19 mouse cellular contexts compared by ENCODE assay signal in the genomic region with DNA sequence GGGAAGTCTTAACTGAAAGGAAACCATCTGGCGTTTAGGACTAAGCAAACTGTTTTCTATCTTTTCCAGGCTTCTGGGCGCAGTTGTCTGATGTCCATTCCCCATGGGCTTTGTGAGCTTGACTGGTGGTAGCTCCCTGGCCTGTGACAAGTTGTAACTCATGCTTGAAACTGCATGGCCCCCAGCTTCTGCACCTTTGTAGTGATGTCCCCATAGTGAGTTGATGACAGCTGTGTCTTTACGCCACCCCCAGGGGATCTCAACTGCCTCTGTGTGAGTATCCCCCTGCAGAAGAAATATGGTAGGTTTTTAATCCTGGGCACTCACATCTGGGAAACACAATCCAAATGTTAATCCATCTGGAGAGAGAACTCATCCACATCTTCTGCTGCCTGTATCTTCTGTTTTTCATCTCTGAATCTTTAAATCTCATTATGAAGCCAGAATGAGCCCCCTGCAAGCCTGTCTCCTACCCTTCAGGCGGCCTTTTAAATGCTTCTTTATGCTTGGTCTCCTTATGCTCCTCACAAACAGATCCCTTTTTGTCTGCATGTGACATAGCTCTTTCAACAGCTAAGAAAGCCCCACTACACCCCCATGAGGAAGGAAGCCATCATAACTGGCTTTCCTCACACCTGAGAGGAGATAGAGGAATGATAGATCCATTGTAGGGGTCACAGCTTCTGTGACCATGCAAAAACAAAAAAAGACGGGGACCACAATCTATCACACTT.
DNase-seq lines count a peak whose midpoint lies in the region; ATAC-seq lines count a peak whose summit lies in the region.
"Had no signal": no experiment of that assay in that cellular context is flagged by ENCODE, and none has a peak within 500 bp of the region (broad histone marks: within the 10 kb centered on the region; RNA-seq: fewer than 3 reads in every experiment).

No protein-coding gene starts in this region.

- H3K36me3 ChIP-seq in hindbrain, embryonic 16.5 days (ENCODE audit: control insufficient read depth, insufficient read depth, low read length): no peaks in the 10 kb centered on the region
- H3K36me3 ChIP-seq in hindbrain, embryonic 12.5 days: no peaks in the 10 kb centered on the region
- H3K36me3 ChIP-seq in midbrain, embryonic 10.5 days: no peaks in the 10 kb centered on the region
- H3K36me3 ChIP-seq in midbrain, embryonic 11.5 days (ENCODE audit: control insufficient read depth, insufficient read depth, low read length): no peaks in the 10 kb centered on the region
- no peaks in the 10 kb centered on the region for H3K36me3 ChIP-seq in stomach, embryonic 15.5 days
- H3K36me3 ChIP-seq: embryonic facial prominence, embryonic 15.5 days; G1E; intestine, embryonic 15.5 days; limb, embryonic 12.5 days had no signal

- H3K27ac ChIP-seq in hindbrain, embryonic 16.5 days (ENCODE audit: low read depth, low read length): no peak overlapping the region
- H3K27ac ChIP-seq in hindbrain, embryonic 12.5 days: no peak overlapping the region
- H3K27ac ChIP-seq in midbrain, embryonic 10.5 days (replicated peaks): 0 out of 2 replicates have a peak overlapping the region, but pooled peaks have one; percentile 38
- no peak overlapping the region for H3K27ac ChIP-seq in midbrain, embryonic 11.5 days (ENCODE audit: low read depth, low read length)
- H3K27ac ChIP-seq in stomach, embryonic 15.5 days: peak overlapping the region; percentile 26; the same call in 1 of the 2 replicates
- H3K27ac ChIP-seq: embryonic facial prominence, embryonic 15.5 days; forebrain, embryonic 13.5 days; intestine, embryonic 15.5 days; limb, embryonic 12.5 days had no signal

- H3K9ac ChIP-seq in hindbrain, embryonic 16.5 days (ENCODE audit: low read depth, low read length): no peak overlapping the region
- H3K9ac ChIP-seq in hindbrain, embryonic 12.5 days: no peak overlapping the region
- no peak overlapping the region for H3K9ac ChIP-seq in midbrain, embryonic 11.5 days (ENCODE audit: low read length)
- no peak overlapping the region for H3K9ac ChIP-seq in stomach, embryonic 15.5 days
- H3K9ac ChIP-seq: embryonic facial prominence, embryonic 15.5 days; forebrain, embryonic 13.5 days; intestine, embryonic 15.5 days; limb, embryonic 12.5 days had no signal

- no peak overlapping the region for H3K4me3 ChIP-seq in hindbrain, embryonic 16.5 days (ENCODE audit: low read length)
- no peak overlapping the region for H3K4me3 ChIP-seq in hindbrain, embryonic 12.5 days
- H3K4me3 ChIP-seq in midbrain, embryonic 10.5 days: no peak overlapping the region
- no peak overlapping the region for H3K4me3 ChIP-seq in midbrain, embryonic 11.5 days (ENCODE audit: low read depth, low read length)
- no peak overlapping the region for H3K4me3 ChIP-seq in stomach, embryonic 15.5 days (replicated peaks)
- H3K4me3 ChIP-seq: embryonic facial prominence, embryonic 15.5 days; forebrain, embryonic 13.5 days; intestine, embryonic 15.5 days; limb, embryonic 12.5 days had no signal

- H3K4me1 ChIP-seq in hindbrain, embryonic 16.5 days (ENCODE audit: control insufficient read depth, insufficient read depth, low read depth, low read length): no peaks in the 10 kb centered on the region
- peaks cover 10% of the 10 kb centered on the region; the same call in 1 of the 2 replicates for H3K4me1 ChIP-seq in hindbrain, embryonic 12.5 days
- peaks cover 14% of the 10 kb centered on the region for H3K4me1 ChIP-seq in midbrain, embryonic 10.5 days
- no peaks in the 10 kb centered on the region for H3K4me1 ChIP-seq in midbrain, embryonic 11.5 days (ENCODE audit: control insufficient read depth, insufficient read depth, low read length)
- H3K4me1 ChIP-seq in stomach, embryonic 15.5 days: no peaks in the 10 kb centered on the region
- H3K4me1 ChIP-seq: embryonic facial prominence, embryonic 15.5 days; forebrain, embryonic 13.5 days had no signal

- H3K9me3 ChIP-seq in hindbrain, embryonic 16.5 days (ENCODE audit: control insufficient read depth, low read length): no peaks in the 10 kb centered on the region
- H3K9me3 ChIP-seq in hindbrain, embryonic 12.5 days (replicated peaks): 0 out of 2 replicates have a peak, but pooled peaks cover 2% of the 10 kb centered on the region
- H3K9me3 ChIP-seq in midbrain, embryonic 10.5 days (replicated peaks): peaks cover 4% of the 10 kb centered on the region; the same call in 1 of the 2 replicates
- no peaks in the 10 kb centered on the region for H3K9me3 ChIP-seq in midbrain, embryonic 11.5 days (ENCODE audit: control insufficient read depth, low read length)
- H3K9me3 ChIP-seq in stomach, embryonic 15.5 days: no peaks in the 10 kb centered on the region; the same call in 1 of the 2 replicates
- H3K9me3 ChIP-seq: embryonic facial prominence, embryonic 15.5 days; forebrain, embryonic 13.5 days; intestine, embryonic 15.5 days; limb, embryonic 12.5 days had no signal

- H3K27me3 ChIP-seq in hindbrain, embryonic 16.5 days (replicated peaks; ENCODE audit: control insufficient read depth, insufficient read depth, low read length): no peaks in the 10 kb centered on the region
- H3K27me3 ChIP-seq in hindbrain, embryonic 12.5 days: no peaks in the 10 kb centered on the region
- H3K27me3 ChIP-seq in midbrain, embryonic 10.5 days (ENCODE audit: low read depth, poor library complexity, severe bottlenecking): no peaks in the 10 kb centered on the region
- no peaks in the 10 kb centered on the region for H3K27me3 ChIP-seq in midbrain, embryonic 11.5 days (ENCODE audit: control insufficient read depth, insufficient read depth, low read length)
- H3K27me3 ChIP-seq in stomach, embryonic 15.5 days (replicated peaks): no peaks in the 10 kb centered on the region
- H3K27me3 ChIP-seq: embryonic facial prominence, embryonic 15.5 days; forebrain, embryonic 13.5 days; intestine, embryonic 15.5 days; limb, embryonic 12.5 days had no signal

- ATAC-seq in hindbrain, embryonic 16.5 days: peak; percentile 61; the same call in 1 of the 2 replicates
- no peak for ATAC-seq in hindbrain, embryonic 12.5 days (ENCODE audit: low FRiP score)
- no peak for ATAC-seq in midbrain, embryonic 11.5 days (ENCODE audit: low FRiP score)
- ATAC-seq in stomach, embryonic 15.5 days (ENCODE audit: insufficient read depth, low FRiP score, low read depth): no peak
- ATAC-seq: forebrain, embryonic 13.5 days; intestine, embryonic 15.5 days had no signal

- 48% methylated on average over 5 of the region's 5 CpGs for WGBS in hindbrain, embryonic 16.5 days
- 43% methylated on average over 5 of the region's 5 CpGs for WGBS in hindbrain, embryonic 12.5 days
- WGBS in midbrain, embryonic 10.5 days: 60% methylated on average over 5 of the region's 5 CpGs
- WGBS in midbrain, embryonic 11.5 days: 58% methylated on average over 5 of the region's 5 CpGs
- WGBS in stomach, embryonic 15.5 days: 49% methylated on average over 5 of the region's 5 CpGs

- H3K4me2 ChIP-seq in hindbrain, embryonic 16.5 days (ENCODE audit: low read length): no peak overlapping the region
- H3K4me2 ChIP-seq in hindbrain, embryonic 12.5 days (replicated peaks): no peak overlapping the region
- H3K4me2 ChIP-seq in midbrain, embryonic 11.5 days: no peak overlapping the region
- no peak overlapping the region for H3K4me2 ChIP-seq in stomach, embryonic 15.5 days
- H3K4me2 ChIP-seq: embryonic facial prominence, embryonic 15.5 days; forebrain, embryonic 13.5 days; intestine, embryonic 15.5 days; limb, embryonic 12.5 days had no signal

- DNase-seq in midbrain, embryonic 10.5 days (ENCODE audit: low spot score): no peak
- no peak for DNase-seq in midbrain, embryonic 11.5 days (ENCODE audit: low spot score, missing footprints)
- peak; percentile 27 for DNase-seq in embryo, embryonic 11 days
- no peak for DNase-seq in spleen, postnatal 14 days (ENCODE audit: low spot score in 2 of 2)
- DNase-seq: adrenal gland, adult 8-10 months; cerebellum, postnatal 10 days; gastrocnemius, postnatal 10 days; heart, postnatal 14 days; lung, postnatal 36 days; right cerebral cortex, postnatal 4 days; thymus, postnatal 4 days had no signal

Comparison
In these comparisons a context has a peak if more than half of its experiments do, and no peak if none do; other contexts are left out.
1. H3K27ac ChIP-seq: peak in midbrain, embryonic 10.5 days (single experiment) and stomach, embryonic 15.5 days (single experiment); none in hindbrain, embryonic 16.5 days (single experiment), hindbrain, embryonic 12.5 days (single experiment) and midbrain, embryonic 11.5 days (single experiment).